Mouse (Mus musculus) erythroblast, embryonic 14.5 days (primary cell): Measurements from ENCODE around the gene Zfp663. TPM values are rescaled to one million over a fixed set of nuclear protein-coding genes. Genes with fewer than 3 reads are reported as not detected.

Source experiments
- H3K27me3 ChIP-seq: 2 replicates; pipeline ENCODE4 v1.6.1; 2012; ENCODE audit warnings: inconsistent platforms; ENCODE audit not compliant: control insufficient read depth
- H3K36me3 ChIP-seq: 2 replicates; pipeline ENCODE4 v1.6.1; 2012; ENCODE audit warnings: mild to moderate bottlenecking, inconsistent platforms; ENCODE audit not compliant: control insufficient read depth
- H3K4me1 ChIP-seq: 2 replicates; pipeline ENCODE4 v1.6.1; 2012; ENCODE audit warnings: inconsistent platforms; ENCODE audit not compliant: control insufficient read depth
- H3K4me3 ChIP-seq: replicated peaks from 2 replicates; pipeline ENCODE3; 2012; ENCODE audit warnings: moderate library complexity, mild to moderate bottlenecking, inconsistent platforms
- H3K9me3 ChIP-seq: 2 replicates; pipeline ENCODE4 v1.6.1; 2012; ENCODE audit warnings: low read length, inconsistent platforms, mixed read lengths; ENCODE audit not compliant: control insufficient read depth
- GATA1 ChIP-seq: IDR thresholded peaks from 2 replicates; pipeline ENCODE4 v1.6.1; 2012; ENCODE audit warnings: low read length, inconsistent platforms, mixed read lengths
- TAL1 ChIP-seq: IDR thresholded peaks from 3 replicates; pipeline ENCODE4 v1.6.1; 2012; ENCODE audit warnings: low read length, inconsistent platforms, mixed read lengths
- polyA plus RNA-seq: library from polyadenylated mRNA; stranded (reverse); fragments of >175 nt; gene quantifications from 2 replicates; pipeline ENCODE4 v1.2.3, GENCODE M21; 2012

Zfp663 gene
- polyA plus RNA-seq, 1 experiment, result not detected

DNA sequence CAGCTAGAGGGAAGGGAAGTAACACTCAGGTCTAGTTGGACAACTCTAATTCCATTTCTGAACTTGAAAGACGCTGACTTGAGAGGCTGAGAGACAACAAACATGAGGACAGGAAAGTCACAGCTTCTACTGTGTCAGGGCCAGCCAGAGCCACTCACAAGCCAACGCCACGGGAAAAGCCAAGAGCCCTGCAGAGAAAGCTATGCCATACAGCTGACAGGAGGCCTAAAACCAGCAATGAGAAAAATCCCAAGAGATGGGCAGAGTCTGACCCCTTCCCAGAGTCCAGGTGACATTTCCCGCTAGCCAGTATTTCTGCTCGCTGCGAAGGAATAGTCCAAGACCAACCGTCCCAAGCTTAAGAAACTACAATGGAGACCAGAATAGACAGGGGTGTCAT, 49.6 kb downstream of the Zfp663 start:
- H3K27me3 ChIP-seq, result no peaks in the 10 kb centered on the region
- H3K9me3 ChIP-seq, result no peaks in the 10 kb centered on the region
- peaks cover 26% of the 10 kb centered on the region for H3K36me3 ChIP-seq
- TF ChIP-seq GATA1 (no peak), TAL1 (no peak)
- H3K4me3 ChIP-seq, result no peak overlapping the region
- peaks cover 54% of the 10 kb centered on the region for H3K4me1 ChIP-seq

DNA sequence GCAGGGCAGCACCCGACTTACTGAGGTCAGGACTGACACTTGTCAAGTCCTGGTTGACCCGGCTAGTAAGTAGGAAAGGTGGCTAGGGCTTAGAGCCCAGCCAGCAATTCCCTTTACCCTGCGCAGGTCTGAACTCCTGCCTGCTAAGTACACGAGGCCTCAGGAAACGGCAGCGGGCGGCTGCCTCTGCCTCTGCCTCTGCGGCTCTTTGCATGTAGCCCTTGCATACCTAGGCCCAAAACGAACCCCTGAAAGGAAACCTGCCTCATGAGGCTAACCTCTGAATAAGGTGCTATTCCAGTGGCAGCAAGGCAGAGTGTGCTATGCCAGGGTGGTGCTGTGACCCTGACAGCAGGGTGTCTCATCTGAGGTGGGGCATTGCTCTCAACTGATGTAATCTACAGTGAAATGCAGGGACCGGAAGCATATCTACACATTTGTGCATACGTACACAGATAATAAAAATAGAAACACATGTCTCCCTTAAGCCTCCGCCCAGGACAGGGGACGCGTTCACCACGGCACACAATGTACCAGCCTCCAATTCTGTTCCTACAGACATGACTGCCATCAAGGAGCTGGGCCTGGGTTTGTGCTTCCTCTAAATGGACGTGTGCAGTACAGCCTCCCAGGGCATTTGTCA, 50.8 kb downstream of the Zfp663 start:
- Histone ChIP-seq H3K27me3 (no peaks in the 10 kb centered on the region), H3K9me3 (no peaks in the 10 kb centered on the region), H3K36me3 (peaks cover 37% of the 10 kb centered on the region), H3K4me1 (peaks cover 45% of the 10 kb centered on the region), H3K4me3 (no peak overlapping the region)
- no peak for TF ChIP-seq TAL1

DNA sequence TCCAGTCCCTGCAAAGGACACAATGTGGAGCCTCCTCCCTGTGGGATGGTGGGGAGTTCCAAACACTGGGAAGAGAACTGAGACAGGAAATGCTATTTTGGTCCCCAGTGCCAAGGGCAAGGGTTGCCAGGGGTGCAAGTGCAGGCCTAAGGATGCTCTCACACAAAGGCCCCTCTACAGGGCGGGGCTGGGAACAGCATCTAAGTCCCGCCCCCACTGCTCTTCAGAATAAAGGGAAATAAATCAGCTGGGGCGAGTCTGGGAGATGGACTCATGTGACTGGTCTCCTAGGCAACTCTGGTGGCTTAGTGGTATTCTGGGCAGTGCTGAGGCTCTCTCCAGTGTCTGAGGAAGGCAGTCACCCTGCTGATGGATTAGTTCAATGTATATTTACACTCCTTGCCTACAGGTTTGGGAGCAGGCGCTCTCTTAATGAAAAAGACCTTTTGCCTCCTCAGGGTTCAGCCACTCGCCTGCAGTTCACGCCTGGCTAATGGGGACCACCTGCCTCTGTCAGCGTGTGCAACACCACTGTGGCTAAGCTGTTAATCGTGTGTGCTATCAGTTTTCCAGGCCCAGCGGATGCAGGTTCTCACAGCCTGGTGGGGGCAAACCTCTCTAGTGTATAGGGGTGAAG, 51.6 kb downstream of the Zfp663 start:
- peaks cover 41% of the 10 kb centered on the region for H3K4me1 ChIP-seq
- H3K27me3 ChIP-seq, result no peaks in the 10 kb centered on the region
- H3K4me3 ChIP-seq, result no peak overlapping the region
- H3K9me3 ChIP-seq, result no peaks in the 10 kb centered on the region
- no peak for TF ChIP-seq GATA1
- no peak for TF ChIP-seq TAL1
- H3K36me3 ChIP-seq, result peaks cover 44% of the 10 kb centered on the region

DNA sequence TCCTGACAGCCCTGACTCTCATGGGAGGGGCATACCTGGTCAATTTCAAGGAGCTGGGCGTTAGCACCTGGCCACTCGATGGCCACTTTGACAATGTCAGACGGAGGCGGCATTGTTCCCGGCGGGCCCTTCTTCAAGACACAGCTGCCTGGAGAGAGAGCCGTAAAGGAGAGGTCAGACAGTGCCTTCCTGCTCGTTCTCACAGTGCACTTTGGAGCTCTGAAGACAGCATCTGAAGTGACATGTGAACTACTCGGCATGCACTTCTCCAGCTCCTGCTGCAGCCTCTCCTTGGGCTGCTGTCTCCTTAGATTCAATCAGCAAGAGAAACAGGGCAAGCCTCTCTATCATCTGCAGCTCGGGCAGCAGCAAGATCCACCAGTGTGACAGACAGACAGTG, 52.3 kb downstream of the Zfp663 start:
- Histone ChIP-seq H3K9me3 (no peaks in the 10 kb centered on the region), H3K4me1 (peaks cover 33% of the 10 kb centered on the region), H3K27me3 (no peaks in the 10 kb centered on the region), H3K4me3 (no peak overlapping the region), H3K36me3 (peaks cover 49% of the 10 kb centered on the region)
- TF ChIP-seq TAL1, result no peak
- no peak for TF ChIP-seq GATA1

DNA sequence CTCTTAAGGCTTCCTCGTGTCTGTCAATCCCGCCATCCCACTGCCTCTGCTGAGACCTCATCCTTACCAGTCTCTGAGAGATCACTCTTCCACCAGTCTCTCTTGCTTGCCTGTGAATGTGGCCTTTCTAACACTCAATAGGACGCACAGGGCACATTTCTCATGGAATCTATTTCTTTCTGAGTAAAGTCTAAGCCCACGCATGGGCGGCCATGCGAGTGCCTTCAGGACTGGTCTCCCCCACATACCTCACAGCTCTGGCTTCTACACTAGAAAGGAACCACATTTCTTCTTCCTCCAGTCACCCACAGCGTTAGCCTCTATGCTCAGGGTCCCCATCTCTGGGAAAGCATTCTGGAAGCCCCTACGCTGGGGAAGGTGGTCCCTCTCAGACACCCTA, 54.3 kb downstream of the Zfp663 start:
- Histone ChIP-seq H3K4me1 (peaks cover 32% of the 10 kb centered on the region), H3K4me3 (no peak overlapping the region), H3K9me3 (no peaks in the 10 kb centered on the region), H3K36me3 (peaks cover 60% of the 10 kb centered on the region), H3K27me3 (no peaks in the 10 kb centered on the region)
- no peak for TF ChIP-seq TAL1
- no peak for TF ChIP-seq GATA1

DNA sequence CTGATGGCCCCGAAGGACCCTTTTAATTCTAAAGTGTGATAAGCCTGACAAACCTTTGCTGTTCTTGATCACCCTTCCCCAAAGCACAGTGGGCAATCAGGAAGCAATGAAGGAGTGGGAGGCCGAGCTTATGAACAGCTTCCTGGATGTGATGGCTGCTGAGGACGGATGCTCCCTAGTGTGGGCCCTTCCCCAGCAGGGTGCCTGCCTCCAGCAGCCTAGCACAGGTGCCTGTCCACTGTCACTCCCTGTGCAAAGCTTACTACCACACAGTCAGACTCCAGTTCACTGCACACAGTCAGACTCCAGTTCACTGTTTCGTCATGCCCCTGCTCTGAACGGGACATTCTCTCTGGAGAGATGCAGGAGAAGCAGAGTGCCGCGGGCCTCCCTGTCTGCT, 56.1 kb downstream of the Zfp663 start:
- Histone ChIP-seq H3K9me3 (no peaks in the 10 kb centered on the region), H3K27me3 (no peaks in the 10 kb centered on the region), H3K4me1 (peaks cover 18% of the 10 kb centered on the region), H3K36me3 (peaks cover 70% of the 10 kb centered on the region), H3K4me3 (no peak overlapping the region)
- TF ChIP-seq TAL1 (0 out of 3 replicates have a peak, but pooled peaks have one; percentile 22), GATA1 (no peak)

DNA sequence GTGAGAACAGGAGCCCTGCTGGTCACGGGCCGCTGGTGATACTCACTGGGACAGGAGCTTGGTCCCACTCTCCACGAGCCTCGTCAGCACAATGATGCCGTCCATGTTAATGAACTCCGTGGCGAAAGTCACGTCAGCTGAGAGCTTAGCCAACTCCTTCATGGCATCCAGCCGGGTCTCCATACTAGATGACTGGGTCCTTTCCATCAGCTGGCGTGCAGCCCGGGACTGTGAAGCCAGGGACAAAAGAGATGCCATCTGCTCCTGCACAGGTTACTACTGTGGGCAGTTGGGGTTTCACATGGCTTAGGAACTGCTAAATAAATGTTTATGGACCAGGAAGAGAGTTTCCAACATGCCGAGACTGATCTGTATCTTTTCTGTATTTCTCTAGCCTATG, 57.0 kb downstream of the Zfp663 start:
- TF ChIP-seq GATA1 (no peak), TAL1 (no peak)
- H3K36me3 ChIP-seq, result peaks cover 70% of the 10 kb centered on the region
- H3K27me3 ChIP-seq, result no peaks in the 10 kb centered on the region
- H3K4me1 ChIP-seq, result peaks cover 10% of the 10 kb centered on the region
- H3K9me3 ChIP-seq, result no peaks in the 10 kb centered on the region
- H3K4me3 ChIP-seq, result no peak overlapping the region

DNA sequence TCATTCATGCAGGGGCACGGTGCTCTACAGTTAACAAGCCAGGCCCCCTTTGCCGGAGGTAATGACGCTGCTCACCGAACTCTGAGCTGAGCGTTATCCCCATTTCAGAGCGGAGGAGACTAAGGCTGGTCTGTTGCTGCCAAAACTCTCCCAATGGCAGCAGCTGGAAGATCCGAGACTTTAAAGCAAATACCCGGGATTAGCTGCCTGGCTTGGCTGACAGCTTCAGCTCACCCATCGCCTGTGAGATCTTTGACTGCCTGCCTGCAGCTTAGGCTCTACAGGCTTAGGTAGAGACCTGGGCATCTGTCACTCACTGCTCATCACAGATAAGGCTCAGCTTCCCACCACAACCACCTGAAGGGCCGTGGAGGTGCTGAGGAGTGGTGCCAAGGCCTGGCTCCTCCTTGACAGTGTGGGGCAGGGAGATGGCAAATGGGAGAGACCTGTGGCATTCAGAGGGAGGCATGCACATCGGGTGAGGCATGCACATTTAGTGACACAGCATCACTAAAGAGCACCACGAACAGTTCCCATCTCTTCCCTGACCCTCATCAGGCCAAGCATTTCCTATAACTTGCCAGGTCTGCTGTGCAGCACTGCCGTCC, 57.6 kb downstream of the Zfp663 start:
- TF ChIP-seq TAL1, result no peak
- no peak for TF ChIP-seq GATA1
- Histone ChIP-seq H3K27me3 (no peaks in the 10 kb centered on the region), H3K4me3 (no peak overlapping the region), H3K4me1 (peaks cover 3% of the 10 kb centered on the region), H3K36me3 (peaks cover 63% of the 10 kb centered on the region), H3K9me3 (no peaks in the 10 kb centered on the region)

DNA sequence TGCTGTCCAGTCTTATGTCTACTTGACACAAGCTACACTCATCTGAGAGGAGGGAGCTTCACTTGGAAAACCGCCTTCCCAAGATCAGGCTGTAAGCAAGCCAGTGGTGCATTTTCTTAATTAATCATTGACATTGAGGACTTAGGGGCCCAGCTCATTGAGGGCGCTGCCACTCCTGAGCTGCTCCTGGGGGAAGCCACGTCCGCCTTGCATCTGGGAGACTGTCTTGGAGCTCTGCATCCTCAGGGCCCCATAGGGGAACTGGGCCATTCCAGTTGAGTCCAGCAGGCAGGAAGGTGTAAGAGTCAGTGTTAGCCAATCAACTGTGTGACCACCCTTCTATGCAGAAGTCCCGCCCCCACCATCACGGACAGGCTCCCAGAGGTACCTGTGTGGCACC, 60.7 kb downstream of the Zfp663 start:
- H3K4me3 ChIP-seq, result no peak overlapping the region
- H3K27me3 ChIP-seq, result no peaks in the 10 kb centered on the region
- peaks cover 51% of the 10 kb centered on the region for H3K36me3 ChIP-seq
- H3K4me1 ChIP-seq, result no peaks in the 10 kb centered on the region
- TF ChIP-seq TAL1, result no peak
- no peak for TF ChIP-seq GATA1
- 0 out of 2 replicates have a peak, but pooled peaks cover 2% of the 10 kb centered on the region for H3K9me3 ChIP-seq

DNA sequence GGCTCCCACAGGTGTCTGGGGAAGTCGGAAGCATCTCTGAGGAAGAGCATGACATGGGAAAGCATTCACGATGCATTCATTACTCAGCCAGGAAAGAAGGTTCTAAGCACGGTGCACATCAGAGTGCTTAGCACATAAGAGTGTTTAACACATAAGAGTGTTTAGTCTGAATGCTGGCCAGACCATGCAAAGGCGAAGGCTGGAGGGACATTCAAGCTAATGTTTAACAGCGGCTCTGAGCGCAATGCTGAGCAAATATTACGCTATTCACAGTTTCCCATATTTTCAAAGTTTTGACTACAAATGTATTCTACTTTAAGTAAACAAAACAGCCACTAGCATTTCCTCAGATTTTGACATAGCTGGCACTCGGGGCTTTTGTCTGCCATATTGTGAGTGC, 63.1 kb downstream of the Zfp663 start:
- Histone ChIP-seq H3K36me3 (peaks cover 51% of the 10 kb centered on the region), H3K27me3 (no peaks in the 10 kb centered on the region), H3K9me3 (0 out of 2 replicates have a peak, but pooled peaks cover 2% of the 10 kb centered on the region), H3K4me3 (no peak overlapping the region), H3K4me1 (no peaks in the 10 kb centered on the region)
- TF ChIP-seq TAL1 (no peak), GATA1 (no peak)
